Mouse (Mus musculus) heart, embryonic 12.5 days (tissue): ENCODE results near the gene Rpl9-ps6. TPM values are rescaled to one million over a fixed set of nuclear protein-coding genes. Genes with fewer than 3 reads are reported as not detected.

ENCODE experiments used
- ATAC-seq: fragments of 200-750 bp; cut with Nextera tagmentation; 2 replicates; pipeline ENCODE4 v1.8.0; 2017; ENCODE audit warnings: moderate TSS enrichment, moderate library complexity; ENCODE audit not compliant: insufficient number of reproducible peaks, low FRiP score
- H3K27ac ChIP-seq: fragments of 300-500 bp; sonication (generic); 2 replicates; pipeline ENCODE4 v1.5.1; 2016; ENCODE audit warnings: mild to moderate bottlenecking, moderate library complexity; ENCODE audit not compliant: poor library complexity, severe bottlenecking
- H3K27me3 ChIP-seq: fragments of 300-500 bp; sonication (generic); replicated peaks from 2 replicates; pipeline ENCODE4 v1.6.1; 2016; ENCODE audit warnings: mild to moderate bottlenecking, moderate library complexity
- H3K36me3 ChIP-seq: fragments of 300-500 bp; sonication (generic); 2 replicates; pipeline ENCODE4 v1.6.1; 2016; ENCODE audit warnings: mild to moderate bottlenecking, moderate library complexity
- H3K4me1 ChIP-seq: fragments of 300-500 bp; sonication (generic); replicated peaks from 2 replicates; pipeline ENCODE4 v1.6.1; 2016; ENCODE audit warnings: mild to moderate bottlenecking
- H3K4me2 ChIP-seq: fragments of 300-500 bp; sonication (generic); 2 replicates; pipeline ENCODE4 v1.6.1; 2016; ENCODE audit warnings: mild to moderate bottlenecking, moderate library complexity
- H3K4me3 ChIP-seq: fragments of 300-500 bp; sonication (generic); 2 replicates; pipeline ENCODE4 v1.5.1; 2016; ENCODE audit warnings: mild to moderate bottlenecking
- H3K9ac ChIP-seq: fragments of 300-500 bp; sonication (generic); 2 replicates; pipeline ENCODE4 v1.6.1; 2016; ENCODE audit warnings: mild to moderate bottlenecking, moderate library complexity
- H3K9me3 ChIP-seq: fragments of 300-500 bp; sonication (generic); replicated peaks from 2 replicates; pipeline ENCODE4 v1.6.1; 2016; ENCODE audit warnings: mild to moderate bottlenecking, moderate library complexity
- WGBS: fragments of 180-500 bp; shearing (Covaris S2); methylation state at CpG from one replicate; pipeline ENCODE4 v1.1.7; 2016; 5-methylcytosine and 5-hydroxymethylcytosine counted together
- polyA plus RNA-seq: library from polyadenylated mRNA; unstranded; fragments of >200 nt; fragmentation: Nextera tagmentation; extraction: Ambion mirVana; gene quantifications from 2 replicates; pipeline ENCODE4 v1.2.1, GENCODE M21; 2016

Gene Rpl9-ps6
- polyA plus RNA-seq, 1 experiment from 2014 or later: 57.6 TPM

DNA sequence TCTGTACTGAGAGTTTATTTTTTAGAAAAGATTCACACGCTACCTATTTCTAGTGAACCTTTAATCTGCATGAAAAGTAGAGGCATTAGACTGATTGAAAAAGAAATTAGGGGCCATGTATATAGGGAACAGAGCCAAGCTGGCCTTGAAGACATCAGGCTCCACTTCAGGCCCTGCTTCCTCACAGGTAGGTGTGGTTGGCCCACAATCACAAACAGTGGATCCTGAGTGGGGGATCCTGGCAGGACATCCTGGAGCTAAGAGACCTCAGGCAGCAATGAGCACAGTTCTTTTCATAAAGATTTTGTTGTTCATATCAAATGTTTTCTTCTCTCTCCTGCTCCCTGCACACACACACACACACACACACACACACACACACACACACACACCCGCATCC lies 9.6 kb downstream of the Rpl9-ps6 start:
- no peaks in the 10 kb centered on the region for H3K27me3 ChIP-seq
- 68% methylated on average over 2 of the region's 2 CpGs for WGBS
- H3K4me2 ChIP-seq: no peak overlapping the region
- ATAC-seq: no peak
- H3K36me3 ChIP-seq: no peaks in the 10 kb centered on the region
- H3K4me1 ChIP-seq: no peaks in the 10 kb centered on the region
- H3K9ac ChIP-seq: no peak overlapping the region
- H3K4me3 ChIP-seq: no peak overlapping the region
- H3K9me3 ChIP-seq: peaks cover 8% of the 10 kb centered on the region; the same call in 1 of the 2 replicates
- H3K27ac ChIP-seq: no peak overlapping the region

DNA sequence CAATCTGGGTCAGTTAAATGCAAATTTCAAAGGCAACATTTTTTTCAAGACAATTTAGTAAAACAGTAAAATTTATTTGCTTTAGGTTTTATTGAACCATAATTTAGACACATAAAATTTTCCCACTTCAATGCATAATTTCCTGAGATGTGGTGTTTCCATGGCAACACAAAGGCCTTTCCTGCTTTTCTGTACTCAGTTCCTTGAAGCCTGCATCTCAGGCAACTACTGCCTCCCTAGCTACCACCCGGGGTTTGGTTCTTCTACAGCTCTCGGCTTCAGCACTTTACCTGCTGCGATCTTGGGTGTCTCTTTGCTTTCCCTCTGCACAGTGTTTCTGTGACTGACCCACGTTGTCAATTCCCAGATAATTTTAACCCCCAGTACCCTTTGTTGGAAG lies 14.1 kb downstream of the Rpl9-ps6 start:
- Histone ChIP-seq H3K27ac (no peak overlapping the region), H3K4me2 (no peak overlapping the region), H3K4me3 (no peak overlapping the region), H3K4me1 (no peaks in the 10 kb centered on the region), H3K27me3 (no peaks in the 10 kb centered on the region), H3K36me3 (no peaks in the 10 kb centered on the region), H3K9ac (no peak overlapping the region), H3K9me3 (peaks cover 13% of the 10 kb centered on the region)
- no peak for ATAC-seq
- WGBS: 70% methylated on average over 4 of the region's 4 CpGs

DNA sequence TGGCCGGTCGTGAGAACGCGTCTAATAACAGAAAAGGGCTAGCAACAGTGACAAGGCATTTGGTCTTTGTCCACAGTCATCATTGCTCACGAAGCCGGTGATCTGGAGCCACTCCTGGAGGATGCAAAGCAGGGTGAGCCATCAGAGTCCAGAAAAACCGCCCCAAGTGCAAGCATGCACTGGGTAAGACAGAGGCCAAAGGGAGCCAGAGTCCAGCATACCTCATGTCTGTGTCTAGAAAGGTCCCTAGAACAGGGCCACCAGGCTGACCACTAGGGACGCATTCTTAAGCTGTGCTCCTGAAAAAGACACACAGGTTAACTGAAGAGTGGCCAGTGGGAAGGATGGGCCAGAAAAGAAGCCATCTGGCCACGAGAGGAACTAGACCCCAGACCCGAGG lies 17.4 kb downstream of the Rpl9-ps6 start:
- ATAC-seq: no peak
- no peak overlapping the region for H3K9ac ChIP-seq
- H3K4me1 ChIP-seq: no peaks in the 10 kb centered on the region
- no peaks in the 10 kb centered on the region for H3K27me3 ChIP-seq
- H3K4me2 ChIP-seq: no peak overlapping the region
- H3K9me3 ChIP-seq: peaks cover 13% of the 10 kb centered on the region
- no peaks in the 10 kb centered on the region for H3K36me3 ChIP-seq
- WGBS: 90% methylated on average over 10 of the region's 10 CpGs
- no peak overlapping the region for H3K4me3 ChIP-seq
- H3K27ac ChIP-seq: no peak overlapping the region

DNA sequence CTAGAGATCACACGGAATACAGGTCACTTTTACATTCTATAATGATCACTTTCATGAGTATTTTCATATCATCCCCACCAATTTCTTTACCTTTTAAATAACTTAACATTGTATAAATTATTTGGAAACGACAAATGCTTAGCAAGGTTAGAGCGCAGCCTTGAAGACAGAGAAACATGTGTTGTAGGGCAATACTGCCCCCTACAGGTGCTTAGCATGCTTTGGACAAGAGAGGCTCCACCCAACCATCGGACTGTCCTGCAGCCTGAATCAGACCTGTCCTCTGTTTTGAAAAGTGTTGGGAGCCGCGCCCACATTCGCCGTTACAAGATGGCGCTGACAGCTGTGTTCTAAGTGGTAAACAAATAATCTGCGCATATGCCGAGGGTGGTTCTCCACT lies 24.8 kb downstream of the Rpl9-ps6 start:
- Histone ChIP-seq H3K9ac (no peak overlapping the region), H3K4me3 (no peak overlapping the region), H3K9me3 (peaks cover 22% of the 10 kb centered on the region), H3K27ac (no peak overlapping the region), H3K36me3 (no peaks in the 10 kb centered on the region), H3K4me2 (no peak overlapping the region), H3K4me1 (peaks cover 10% of the 10 kb centered on the region; the same call in 1 of the 2 replicates), H3K27me3 (no peaks in the 10 kb centered on the region)
- no peak for ATAC-seq
- WGBS: 93% methylated on average over 11 of the region's 11 CpGs

DNA sequence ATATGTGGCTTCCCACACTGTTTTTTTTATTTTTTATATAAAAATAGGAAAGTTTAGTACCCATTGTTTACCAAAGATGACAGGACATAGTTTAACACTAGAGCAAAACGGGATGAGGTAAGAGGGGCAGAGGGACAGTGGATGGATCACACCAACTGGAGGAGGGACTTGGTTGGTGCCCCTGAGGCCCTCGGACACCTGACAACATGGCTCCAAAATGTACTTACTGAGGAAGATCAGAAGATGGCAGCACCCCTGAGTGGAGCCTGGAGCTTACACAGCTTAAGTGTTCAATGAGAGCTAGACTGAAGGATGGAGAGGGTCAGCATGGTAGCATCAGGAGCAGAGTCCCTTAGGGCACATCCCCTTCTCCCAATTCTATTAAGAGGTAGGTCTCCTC lies 27.0 kb downstream of the Rpl9-ps6 start:
- ATAC-seq: no peak
- 90% methylated on average over 2 of the region's 2 CpGs for WGBS
- H3K27me3 ChIP-seq: no peaks in the 10 kb centered on the region
- no peak overlapping the region for H3K4me2 ChIP-seq
- H3K9ac ChIP-seq: no peak overlapping the region
- peaks cover 10% of the 10 kb centered on the region; the same call in 1 of the 2 replicates for H3K4me1 ChIP-seq
- peaks cover 22% of the 10 kb centered on the region for H3K9me3 ChIP-seq
- no peak overlapping the region for H3K4me3 ChIP-seq
- no peak overlapping the region for H3K27ac ChIP-seq
- no peaks in the 10 kb centered on the region for H3K36me3 ChIP-seq

DNA sequence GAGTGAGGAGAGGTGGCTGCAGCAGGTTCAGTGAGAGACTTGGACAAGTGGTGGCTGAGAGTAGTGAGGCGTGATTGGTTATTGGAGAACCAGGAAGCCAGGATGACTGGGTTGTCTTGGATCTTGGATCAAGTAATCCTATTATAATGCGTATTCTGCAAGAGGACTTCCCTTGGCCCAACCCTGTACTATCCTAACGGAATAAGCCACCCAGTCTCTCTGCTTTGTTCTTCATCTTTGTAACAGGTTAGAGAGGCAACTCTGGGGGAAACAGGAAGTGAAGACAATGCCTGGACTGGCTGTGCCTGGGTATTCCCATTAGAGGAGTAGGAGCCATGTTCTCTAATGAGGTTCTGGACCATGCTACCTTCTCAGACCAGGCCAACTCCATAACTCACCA lies 40.5 kb downstream of the Rpl9-ps6 start:
- Histone ChIP-seq H3K4me3 (no peak overlapping the region), H3K9ac (no peak overlapping the region), H3K4me2 (no peak overlapping the region), H3K9me3 (no peaks in the 10 kb centered on the region), H3K4me1 (0 out of 2 replicates have a peak, but pooled peaks cover 5% of the 10 kb centered on the region), H3K27me3 (no peaks in the 10 kb centered on the region), H3K36me3 (no peaks in the 10 kb centered on the region), H3K27ac (no peak overlapping the region)
- 84% methylated on average over 3 of the region's 3 CpGs for WGBS
- ATAC-seq: no peak

DNA sequence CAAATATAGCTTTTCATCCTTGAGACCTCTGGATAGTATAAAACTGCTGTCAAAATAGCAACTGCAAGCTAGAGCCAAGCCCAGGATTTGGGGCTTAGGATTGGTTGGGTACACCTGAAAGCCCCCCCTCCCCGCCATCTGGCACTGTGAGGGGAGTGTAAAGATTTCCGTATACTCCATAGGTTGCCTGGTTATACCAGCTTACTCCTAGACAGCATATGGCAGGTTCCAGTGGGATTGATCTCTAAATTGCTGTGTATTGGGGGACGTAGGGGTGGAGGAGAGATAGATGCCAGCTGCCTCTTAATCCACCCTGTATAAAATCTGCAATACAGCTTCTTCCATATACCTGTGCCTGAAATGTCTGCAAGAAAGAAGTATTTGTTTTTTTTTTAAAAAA lies 41.7 kb downstream of the Rpl9-ps6 start:
- Histone ChIP-seq H3K4me2 (no peak overlapping the region), H3K27me3 (no peaks in the 10 kb centered on the region), H3K9me3 (no peaks in the 10 kb centered on the region), H3K9ac (no peak overlapping the region), H3K27ac (no peak overlapping the region), H3K4me1 (0 out of 2 replicates have a peak, but pooled peaks cover 5% of the 10 kb centered on the region), H3K4me3 (no peak overlapping the region), H3K36me3 (no peaks in the 10 kb centered on the region)
- no peak for ATAC-seq
- 81% methylated on average over 3 of the region's 3 CpGs for WGBS

DNA sequence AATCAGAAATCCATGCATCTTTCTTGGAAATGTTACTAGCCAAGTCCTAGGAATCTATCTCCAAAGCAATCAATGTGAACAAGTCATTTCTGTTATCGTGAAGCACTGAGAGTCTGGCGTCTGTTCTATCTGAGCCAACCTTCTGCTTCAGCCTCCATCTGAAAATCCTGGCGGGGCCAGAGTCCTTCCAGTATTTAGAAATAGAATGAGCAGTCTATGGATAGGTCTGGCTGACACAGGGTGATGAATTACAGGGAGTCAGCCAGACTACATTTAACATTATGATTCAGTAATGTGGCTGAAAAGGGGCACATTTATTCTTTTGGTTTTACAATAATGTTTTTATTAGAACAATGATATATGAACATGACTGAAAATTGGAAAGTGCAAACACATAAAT lies 47.3 kb downstream of the Rpl9-ps6 start:
- Histone ChIP-seq H3K9me3 (no peaks in the 10 kb centered on the region), H3K27me3 (no peaks in the 10 kb centered on the region), H3K9ac (no peak overlapping the region), H3K4me1 (no peaks in the 10 kb centered on the region; the same call in 1 of the 2 replicates), H3K36me3 (no peaks in the 10 kb centered on the region), H3K4me2 (no peak overlapping the region), H3K27ac (no peak overlapping the region), H3K4me3 (no peak overlapping the region)
- 50% methylated on average over 3 of the region's 3 CpGs for WGBS
- ATAC-seq: no peak

DNA sequence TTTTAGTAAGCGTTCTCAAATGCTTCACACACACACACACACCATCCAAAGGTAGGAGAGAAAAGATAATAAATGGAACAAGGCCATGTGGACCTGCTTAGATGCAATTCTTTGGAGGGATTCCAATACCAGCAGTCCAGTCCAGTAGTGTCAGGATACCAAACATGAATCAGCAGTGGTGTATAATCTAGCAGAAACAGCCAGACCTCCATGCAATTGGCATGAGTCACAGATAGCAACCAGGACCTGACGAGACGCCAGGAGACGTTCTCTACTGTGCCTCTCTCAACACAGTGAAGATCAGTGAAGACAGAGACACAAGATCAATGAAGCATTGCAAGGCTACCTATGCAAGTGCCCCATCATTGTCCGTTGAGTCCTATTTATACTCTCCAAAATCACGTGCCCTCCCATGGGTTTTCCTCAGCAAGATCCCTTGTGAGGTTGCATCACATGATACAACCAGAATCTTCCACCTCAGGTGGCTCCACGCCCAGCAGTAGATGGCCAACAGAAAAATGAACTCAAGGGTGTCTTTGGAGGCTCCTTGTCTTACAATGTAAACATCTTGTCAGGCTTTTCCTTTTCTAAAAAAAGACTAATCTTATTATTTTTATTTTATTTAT lies 49.6 kb downstream of the Rpl9-ps6 start:
- ATAC-seq: no peak
- WGBS: 68% methylated on average over 7 of the region's 7 CpGs
- H3K27me3 ChIP-seq: no peaks in the 10 kb centered on the region
- no peak overlapping the region for H3K4me3 ChIP-seq
- no peak overlapping the region for H3K27ac ChIP-seq
- no peak overlapping the region for H3K9ac ChIP-seq
- no peaks in the 10 kb centered on the region for H3K36me3 ChIP-seq
- H3K9me3 ChIP-seq: no peaks in the 10 kb centered on the region
- no peak overlapping the region for H3K4me2 ChIP-seq
- no peaks in the 10 kb centered on the region; the same call in 1 of the 2 replicates for H3K4me1 ChIP-seq

Other genes starting within 250 kb of the Rpl9-ps6 start
- 45.0 and 49.9 TPM in 2 replicates for gene Sgms1, start 76.9 kb downstream of the Rpl9-ps6 start, polyA plus RNA-seq
- gene Minpp1, start 19.2 kb upstream of the Rpl9-ps6 start, polyA plus RNA-seq: 79.3 and 81.1 TPM in 2 replicates
- gene Papss2, start 129.2 kb upstream of the Rpl9-ps6 start, polyA plus RNA-seq: 27.1 and 27.5 TPM in 2 replicates